9 mouse cellular contexts compared by ENCODE assay signal in genomic region chr3:27283796-27284195, GRCm38 (mm10). TPM values are rescaled to one million over a fixed set of nuclear protein-coding genes. Genes with fewer than 3 reads are reported as not detected.
DNase-seq lines count a peak whose midpoint lies in the region; ATAC-seq and TF ChIP-seq lines count a peak whose summit lies in the region.
"Had no signal": no experiment of that assay in that cellular context is flagged by ENCODE, and none has a peak within 500 bp of the region (broad histone marks: within the 10 kb centered on the region; RNA-seq: fewer than 3 reads in every experiment).

No protein-coding gene starts in this region.

- H3K4me3 ChIP-seq in heart, embryonic 12.5 days, result peak overlapping the region; percentile 45
- H3K4me3 ChIP-seq in embryonic facial prominence, embryonic 14.5 days (ENCODE audit: low read depth, low read length), result no peak overlapping the region; the same call in 1 of the 2 replicates
- H3K4me3 ChIP-seq in intestine, postnatal 0 days (ENCODE audit: low read depth, low read length), result no peak overlapping the region
- H3K4me3 ChIP-seq in midbrain, embryonic 14.5 days (replicated peaks; ENCODE audit: low read depth, low read length), result peak overlapping the region; percentile 36
- no peak overlapping the region; the same call in 1 of the 2 replicates for H3K4me3 ChIP-seq in left cerebral cortex, adult 2 months
- H3K4me3 ChIP-seq: myocyte had no signal

- intact Hi-C loops in left cerebral cortex, adult 2 months (cut with DNase I), result no loop called here

- DNase-seq in heart, adult 9 months (ENCODE audit: low spot score in 2 of 2), result no peak
- DNase-seq in embryonic facial prominence, embryonic 14.5 days (ENCODE audit: low spot score), result no peak
- peak; percentile 24 for DNase-seq in midbrain, embryonic 14.5 days
- DNase-seq in urinary bladder, postnatal 25 days (ENCODE audit: low spot score), result no peak
- DNase-seq in left cerebral cortex, adult 2 months (ENCODE audit: extremely low spot score in 1 of 2, low spot score in 2 of 2), result no peak
- DNase-seq in B cell, adult 2 months, result no peak

- no peak for ATAC-seq in heart, embryonic 12.5 days (ENCODE audit: insufficient number of reproducible peaks, low FRiP score)
- ATAC-seq in embryonic facial prominence, embryonic 14.5 days (ENCODE audit: low read depth), result no peak
- no peak for ATAC-seq in intestine, postnatal 0 days
- no peak for ATAC-seq in midbrain, embryonic 14.5 days (ENCODE audit: low FRiP score, low TSS enrichment)

- no peak overlapping the region for H3K27ac ChIP-seq in heart, embryonic 12.5 days (ENCODE audit: poor library complexity, severe bottlenecking)
- no peak overlapping the region for H3K27ac ChIP-seq in embryonic facial prominence, embryonic 14.5 days (replicated peaks; ENCODE audit: low read depth, low read length)
- no peak overlapping the region; the same call in 1 of the 2 replicates for H3K27ac ChIP-seq in intestine, postnatal 0 days (ENCODE audit: low read depth, low read length)
- no peak overlapping the region for H3K27ac ChIP-seq in midbrain, embryonic 14.5 days (replicated peaks; ENCODE audit: low read depth, low read length)
- no peak overlapping the region for H3K27ac ChIP-seq in left cerebral cortex, adult 2 months

- H3K27me3 ChIP-seq in heart, embryonic 12.5 days (replicated peaks), result no peaks in the 10 kb centered on the region
- H3K27me3 ChIP-seq in embryonic facial prominence, embryonic 14.5 days (replicated peaks; ENCODE audit: control insufficient read depth, insufficient read depth, low read length), result no peaks in the 10 kb centered on the region
- no peaks in the 10 kb centered on the region for H3K27me3 ChIP-seq in intestine, postnatal 0 days (replicated peaks; ENCODE audit: control insufficient read depth, insufficient read depth, low read length)
- H3K27me3 ChIP-seq in midbrain, embryonic 14.5 days (ENCODE audit: control insufficient read depth, insufficient read depth, low read length), result no peaks in the 10 kb centered on the region

- TF ChIP-seq CTCF in intestine, postnatal 0 days (IDR thresholded peaks at IDR 0.05; ENCODE audit: low read depth), result no peak
- TF ChIP-seq CTCF in left cerebral cortex, adult 2 months (IDR thresholded peaks at IDR 0.05), result no peak

- peak overlapping the region; percentile 76 for H3K4me2 ChIP-seq in heart, embryonic 12.5 days
- H3K4me2 ChIP-seq in embryonic facial prominence, embryonic 14.5 days (ENCODE audit: low read depth, low read length), result peak overlapping the region; percentile 60
- peak overlapping the region; percentile 54 for H3K4me2 ChIP-seq in intestine, postnatal 0 days (replicated peaks; ENCODE audit: low read depth)
- peak overlapping the region; percentile 75 for H3K4me2 ChIP-seq in midbrain, embryonic 14.5 days (ENCODE audit: low read length)

- 62% methylated on average over 7 of the region's 7 CpGs for WGBS in heart, embryonic 12.5 days
- WGBS in embryonic facial prominence, embryonic 14.5 days, result 50% methylated on average over 7 of the region's 7 CpGs
- WGBS in intestine, postnatal 0 days, result 66% methylated on average over 7 of the region's 7 CpGs
- WGBS in midbrain, embryonic 14.5 days, result 34% methylated on average over 7 of the region's 7 CpGs

- no peaks in the 10 kb centered on the region; the same call in 1 of the 2 replicates for H3K9me3 ChIP-seq in heart, embryonic 12.5 days (replicated peaks)
- H3K9me3 ChIP-seq in embryonic facial prominence, embryonic 14.5 days (ENCODE audit: control insufficient read depth, low read length), result 0 out of 2 replicates have a peak, but pooled peaks cover 4% of the 10 kb centered on the region
- H3K9me3 ChIP-seq in intestine, postnatal 0 days (ENCODE audit: control insufficient read depth), result no peaks in the 10 kb centered on the region
- no peaks in the 10 kb centered on the region for H3K9me3 ChIP-seq in midbrain, embryonic 14.5 days (ENCODE audit: control insufficient read depth, low read length)

- peaks cover 17% of the 10 kb centered on the region for H3K4me1 ChIP-seq in heart, embryonic 12.5 days (replicated peaks)
- H3K4me1 ChIP-seq in embryonic facial prominence, embryonic 14.5 days (ENCODE audit: control insufficient read depth, insufficient read depth, low read length), result peaks cover 4% of the 10 kb centered on the region; the same call in 1 of the 2 replicates
- peaks cover 8% of the 10 kb centered on the region; the same call in 1 of the 2 replicates for H3K4me1 ChIP-seq in intestine, postnatal 0 days (replicated peaks; ENCODE audit: control insufficient read depth, insufficient read depth, low read length)
- no peaks in the 10 kb centered on the region; the same call in 1 of the 2 replicates for H3K4me1 ChIP-seq in midbrain, embryonic 14.5 days (ENCODE audit: control insufficient read depth, insufficient read depth, low read length)

- H3K9ac ChIP-seq in heart, embryonic 12.5 days, result no peak overlapping the region
- H3K9ac ChIP-seq in embryonic facial prominence, embryonic 14.5 days (ENCODE audit: low read depth, low read length), result no peak overlapping the region
- 0 out of 2 replicates have a peak overlapping the region, but pooled peaks have one; percentile 31 for H3K9ac ChIP-seq in intestine, postnatal 0 days (ENCODE audit: low read depth, low read length)
- no peak overlapping the region for H3K9ac ChIP-seq in midbrain, embryonic 14.5 days (replicated peaks; ENCODE audit: low read length)

- no peaks in the 10 kb centered on the region for H3K36me3 ChIP-seq in heart, embryonic 12.5 days
- H3K36me3 ChIP-seq in embryonic facial prominence, embryonic 14.5 days (ENCODE audit: control insufficient read depth, insufficient read depth, low read length), result no peaks in the 10 kb centered on the region
- H3K36me3 ChIP-seq in intestine, postnatal 0 days (ENCODE audit: control insufficient read depth, insufficient read depth), result no peaks in the 10 kb centered on the region
- no peaks in the 10 kb centered on the region for H3K36me3 ChIP-seq in midbrain, embryonic 14.5 days (ENCODE audit: control insufficient read depth, insufficient read depth, low read length)

RNA-seq across cellular contexts. Expression of gene Tnfsf10, which starts 33.0 kb away (rescaled TPM):
- not detected in 2 replicates for polyA plus RNA-seq in heart, embryonic 12.5 days (2016; fragmentation: Nextera tagmentation; extraction: Ambion mirVana)
- 0.24 and 0.43 TPM in 2 replicates for polyA plus RNA-seq in embryonic facial prominence, embryonic 14.5 days (2014; fragmentation: Nextera tagmentation; extraction: Ambion mirVana)
- polyA plus RNA-seq in intestine, postnatal 0 days (2015; fragmentation: Nextera tagmentation; extraction: Ambion mirVana), result 3.1 TPM in 2 replicates
- polyA plus RNA-seq in midbrain, embryonic 14.5 days (2014; fragmentation: Nextera tagmentation; extraction: Ambion mirVana), result 0.13 TPM in 1 of 2 replicates, not detected in the other
- total RNA-seq in left cerebral cortex, adult 2 months (2021), result 1 to 10 TPM; 1.3 to 2.4 TPM
- polyA plus RNA-seq: myocyte had no signal

Comparison
In these comparisons a context has a peak if more than half of its experiments do, and no peak if none do; other contexts are left out.
1. H3K4me3 ChIP-seq: peak in heart, embryonic 12.5 days (single experiment) and midbrain, embryonic 14.5 days (single experiment); none in embryonic facial prominence, embryonic 14.5 days (single experiment), intestine, postnatal 0 days (single experiment) and left cerebral cortex, adult 2 months (single experiment).
2. Peak in every context shown above with its lines, with median percentiles within 50 percentile points of each other: H3K4me2 ChIP-seq.